Mouse (Mus musculus): ENCODE results near the gene H2-M10.2. TPM values are rescaled to one million over a fixed set of nuclear protein-coding genes. Genes with fewer than 3 reads are reported as not detected.

The H2-M10.2 gene
- polyA plus RNA-seq, 1 experiment from 2014 or later: 0.28 TPM

DNA sequence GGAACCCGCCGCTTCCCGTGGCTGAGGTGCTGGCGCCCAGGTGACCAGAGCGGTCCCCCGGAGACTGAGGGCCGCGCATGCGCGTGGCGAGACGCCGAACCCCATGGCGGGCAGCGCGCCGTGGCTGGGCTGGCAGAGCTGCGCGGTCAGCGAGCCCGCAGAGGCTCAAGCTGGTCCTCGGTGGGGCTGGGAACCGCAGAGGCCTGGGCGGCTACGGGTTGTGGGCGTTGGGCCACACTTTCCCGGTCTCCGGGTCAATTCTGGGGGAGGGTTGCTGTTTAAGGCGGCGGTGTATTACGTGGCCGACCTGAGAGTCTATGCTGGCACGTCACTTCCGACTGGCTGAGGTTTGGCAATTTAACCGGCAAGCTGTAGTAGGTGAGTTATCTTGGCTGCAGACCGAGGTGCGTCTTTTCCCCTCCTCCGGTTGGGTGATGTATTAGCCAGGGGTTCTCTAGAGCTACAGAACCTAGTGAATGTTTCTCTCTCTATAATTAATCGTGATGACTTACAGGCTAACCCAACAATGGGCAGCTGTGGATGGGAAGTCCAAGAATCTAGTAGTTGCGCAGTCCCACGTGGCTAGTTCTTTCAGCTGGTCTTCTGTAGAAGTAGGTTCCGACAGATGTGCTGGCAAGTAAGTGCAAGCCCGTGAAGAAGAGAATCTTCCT is 14.6 kb downstream of the H2-M10.2 start, which contains the start of gene Trim39:
Gene Trim39, minus strand, starts transcription at position 662 of the 671 bp plus-strand sequence.
- Histone ChIP-seq H3K9me3 (no peaks in the 10 kb centered on the region), H3K4me2 (replicated peaks) (peak within 1 kb of the TSS; percentile 96), H3K4me3 (replicated peaks) (peak within 1 kb of the TSS; percentile 89), H3K9ac (replicated peaks) (peak within 1 kb of the TSS; percentile 86), H3K27ac (peak within 1 kb of the TSS; percentile 96), H3K27me3 (no peaks in the 10 kb centered on the region), H3K4me1 (replicated peaks) (peaks cover 40% of the 10 kb centered on the region), H3K36me3 (peaks cover 29% of the 10 kb centered on the region)
- WGBS: 2% methylated on average over 43 of the region's 43 CpGs
- peak; percentile 88 for ATAC-seq

DNA sequence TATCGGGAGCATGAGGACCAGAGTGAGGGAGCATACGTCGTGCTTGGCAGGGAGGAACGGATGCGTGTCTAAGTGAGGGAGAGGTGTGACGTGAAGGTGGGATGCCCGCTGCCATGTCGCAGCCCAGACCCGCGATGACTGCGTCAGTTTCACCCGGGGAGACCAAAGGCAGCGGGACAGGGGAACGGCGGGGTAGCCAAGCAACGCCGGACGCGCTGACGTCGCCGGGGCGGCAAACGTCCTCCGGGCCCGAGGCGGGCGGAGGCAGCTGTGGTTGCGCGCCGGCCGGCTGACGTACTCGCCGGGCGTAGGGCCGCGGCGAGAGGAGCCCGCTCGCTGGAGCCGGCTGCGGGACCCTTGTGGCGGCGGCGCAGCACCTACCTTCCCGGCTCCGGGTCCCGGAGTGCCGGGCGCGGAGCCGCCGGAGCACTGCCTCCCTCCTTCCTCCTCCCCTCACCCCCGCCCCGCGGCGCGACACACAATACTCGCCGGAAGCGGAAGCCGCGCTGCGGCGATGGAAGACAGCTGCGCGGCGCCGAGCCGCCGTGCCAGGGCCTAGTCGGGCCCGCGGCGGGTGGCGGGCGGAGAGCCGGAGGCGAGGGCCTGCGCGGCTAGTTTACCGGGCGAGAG is 15.2 kb downstream of the H2-M10.2 start:
- under 1% methylated on average over 77 of the region's 84 CpGs for WGBS
- H3K9me3 ChIP-seq: no peaks in the 10 kb centered on the region
- peak; percentile 94 for ATAC-seq
- H3K9ac ChIP-seq (replicated peaks): peak overlapping the region; percentile 86
- H3K27ac ChIP-seq: peak overlapping the region; percentile 96
- peaks cover 30% of the 10 kb centered on the region for H3K36me3 ChIP-seq
- H3K4me3 ChIP-seq (replicated peaks): peak overlapping the region; percentile 89
- no peaks in the 10 kb centered on the region for H3K27me3 ChIP-seq
- H3K4me1 ChIP-seq (replicated peaks): peaks cover 40% of the 10 kb centered on the region
- peak overlapping the region; percentile 96 for H3K4me2 ChIP-seq (replicated peaks)

DNA sequence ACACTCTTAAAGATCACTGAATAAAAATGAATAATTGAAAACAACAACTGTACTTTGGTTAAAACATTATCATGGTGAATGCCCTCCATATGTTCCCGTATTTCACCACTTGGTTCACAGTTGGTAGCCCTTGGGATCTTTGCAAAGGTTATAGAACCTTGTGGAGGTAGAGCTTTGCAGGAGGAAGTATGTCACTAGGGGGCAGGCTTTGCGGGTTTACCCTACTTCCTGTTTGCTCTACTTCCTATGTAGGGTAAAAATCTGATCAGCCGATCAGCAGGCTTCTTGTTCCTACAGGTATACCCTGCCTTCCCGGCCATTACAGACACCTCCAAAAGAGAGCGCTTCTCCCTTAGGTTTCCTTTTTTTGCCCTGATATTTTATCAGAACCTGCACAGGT is 20.5 kb downstream of the H2-M10.2 start:
- 77% methylated on average over 5 of the region's 5 CpGs for WGBS
- no peak for ATAC-seq
- H3K9me3 ChIP-seq: no peaks in the 10 kb centered on the region
- H3K4me3 ChIP-seq (replicated peaks): no peak overlapping the region
- peaks cover 11% of the 10 kb centered on the region for H3K4me1 ChIP-seq (replicated peaks)
- H3K36me3 ChIP-seq: peaks cover 75% of the 10 kb centered on the region
- H3K27me3 ChIP-seq: no peaks in the 10 kb centered on the region
- H3K27ac ChIP-seq: no peak overlapping the region
- H3K4me2 ChIP-seq (replicated peaks): no peak overlapping the region
- H3K9ac ChIP-seq (replicated peaks): no peak overlapping the region

GRCm38 (mm10) chr17:36264273-36264925 is 21.9 kb downstream of the H2-M10.2 start:
- Histone ChIP-seq H3K9ac (replicated peaks) (no peak overlapping the region), H3K4me1 (replicated peaks) (no peaks in the 10 kb centered on the region), H3K36me3 (peaks cover 90% of the 10 kb centered on the region), H3K27ac (no peak overlapping the region), H3K4me2 (replicated peaks) (no peak overlapping the region), H3K4me3 (replicated peaks) (no peak overlapping the region), H3K27me3 (no peaks in the 10 kb centered on the region), H3K9me3 (no peaks in the 10 kb centered on the region)
- WGBS: 95% methylated on average over 3 of the region's 3 CpGs
- no peak for ATAC-seq

- H3K27me3 ChIP-seq: no peaks in the 10 kb centered on the region
- H3K4me1 ChIP-seq (replicated peaks): peaks cover 5% of the 10 kb centered on the region
- 93% methylated on average over 9 of the region's 9 CpGs for WGBS
- H3K27ac ChIP-seq: no peak overlapping the region
- no peak overlapping the region for H3K4me2 ChIP-seq (replicated peaks)
- no peak overlapping the region for H3K9ac ChIP-seq (replicated peaks)
- H3K36me3 ChIP-seq: peaks cover 81% of the 10 kb centered on the region
- H3K4me3 ChIP-seq (replicated peaks): no peak overlapping the region
- H3K9me3 ChIP-seq: no peaks in the 10 kb centered on the region
- ATAC-seq: no peak
Observed at GRCm38 (mm10) chr17:36261511-36262166, 24.7 kb downstream of the H2-M10.2 start.

DNA sequence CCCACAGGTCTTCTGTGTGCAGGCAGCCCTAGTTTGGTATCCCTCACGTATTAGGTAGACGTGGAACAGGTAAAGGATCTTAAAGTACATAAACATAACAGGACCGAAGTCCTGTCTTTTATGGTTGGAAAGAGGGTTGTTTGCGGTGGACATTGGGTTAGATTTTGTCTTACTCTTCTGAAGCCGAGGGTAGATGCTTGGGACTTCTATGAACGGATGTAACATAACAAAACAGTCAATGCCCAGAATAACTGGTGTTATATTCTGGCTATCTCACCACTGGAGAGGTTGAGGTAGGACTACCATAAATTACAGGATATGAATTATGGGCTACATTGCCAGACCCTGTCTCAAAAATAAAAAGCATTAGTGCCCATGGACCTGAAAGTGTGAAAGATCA is 28.3 kb downstream of the H2-M10.2 start, which contains the start of gene Rpp21:
Gene Rpp21, minus strand, starts transcription at position 101 of the 400 bp plus-strand sequence.
- ATAC-seq: no peak; the same call in 1 of the 2 replicates

GRCm38 (mm10) chr17:36257241-36257947 is 28.9 kb downstream of the H2-M10.2 start:
- H3K27me3 ChIP-seq: peaks cover 9% of the 10 kb centered on the region
- peak overlapping the region; percentile 79 for H3K9ac ChIP-seq (replicated peaks)
- peak; percentile 98 for ATAC-seq
- WGBS: under 1% methylated on average over 37 of the region's 37 CpGs
- H3K27ac ChIP-seq: peak overlapping the region; percentile 88
- peak overlapping the region; percentile 62 for H3K4me2 ChIP-seq (replicated peaks)
- peak overlapping the region; percentile 82 for H3K4me3 ChIP-seq (replicated peaks)
- peaks cover 50% of the 10 kb centered on the region for H3K36me3 ChIP-seq
- no peaks in the 10 kb centered on the region for H3K9me3 ChIP-seq
- H3K4me1 ChIP-seq (replicated peaks): peaks cover 8% of the 10 kb centered on the region

More for the DNA sequence above, 28.3 kb downstream of the H2-M10.2 start, which contains the start of gene Rpp21:
- Histone ChIP-seq H3K4me1 (replicated peaks) (peaks cover 8% of the 10 kb centered on the region), H3K27me3 (0 out of 2 replicates have a peak, but pooled peaks cover 4% of the 10 kb centered on the region), H3K4me2 (replicated peaks) (peak within 1 kb of the TSS; percentile 62), H3K36me3 (peaks cover 56% of the 10 kb centered on the region), H3K9ac (replicated peaks) (peak within 1 kb of the TSS; percentile 79), H3K9me3 (no peaks in the 10 kb centered on the region), H3K27ac (peak within 1 kb of the TSS; percentile 88), H3K4me3 (replicated peaks) (peak within 1 kb of the TSS; percentile 82)
- 50% methylated on average over 6 of the region's 6 CpGs for WGBS

- H3K4me1 ChIP-seq (replicated peaks): peaks cover 12% of the 10 kb centered on the region
- no peak for ATAC-seq
- H3K4me3 ChIP-seq (replicated peaks): no peak overlapping the region
Observed at GRCm38 (mm10) chr17:36253087-36253600, 33.1 kb downstream of the H2-M10.2 start.

DNA sequence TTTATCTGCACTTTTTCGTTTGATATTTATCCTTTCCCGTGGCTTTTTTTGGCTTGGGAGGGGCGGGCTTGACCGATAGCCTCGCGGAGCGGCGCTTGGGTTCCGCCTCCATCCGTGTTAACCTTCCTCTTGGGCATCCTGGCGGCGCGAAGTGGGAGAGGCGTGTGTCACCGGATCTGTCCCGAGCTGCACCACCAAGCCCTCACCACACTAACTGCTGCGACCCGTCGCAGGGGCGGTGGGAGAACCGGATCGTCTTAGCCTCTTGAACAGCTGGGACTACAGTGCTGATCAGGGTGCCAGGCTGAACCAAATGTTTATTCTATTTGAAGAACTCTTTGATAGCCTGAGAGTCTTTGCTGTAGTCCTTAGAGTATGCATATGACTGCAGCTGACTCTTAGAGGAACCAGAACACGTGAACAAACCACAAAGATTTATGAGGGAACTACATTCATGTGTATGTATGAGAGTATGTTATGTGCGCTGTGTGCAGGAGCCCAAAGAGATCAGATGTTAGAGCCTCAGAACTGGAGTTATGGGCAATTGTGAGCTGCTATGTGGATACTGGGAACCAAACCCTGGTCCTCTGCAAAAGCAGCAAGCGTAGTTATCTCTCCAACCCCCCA is 33.9 kb downstream of the H2-M10.2 start:
- 13% methylated on average over 25 of the region's 25 CpGs for WGBS
- Histone ChIP-seq H3K27ac (no peak overlapping the region), H3K4me3 (replicated peaks) (peak overlapping the region; percentile 12; the same call in 1 of the 2 replicates), H3K4me1 (replicated peaks) (peaks cover 12% of the 10 kb centered on the region), H3K9me3 (no peaks in the 10 kb centered on the region), H3K9ac (replicated peaks) (no peak overlapping the region), H3K27me3 (peaks cover 38% of the 10 kb centered on the region), H3K36me3 (peaks cover 9% of the 10 kb centered on the region; the same call in 1 of the 2 replicates), H3K4me2 (replicated peaks) (peak overlapping the region; percentile 26)
- ATAC-seq: no peak

More at GRCm38 (mm10) chr17:36253087-36253600, 33.1 kb downstream of the H2-M10.2 start:
- no peak overlapping the region for H3K27ac ChIP-seq
- H3K9me3 ChIP-seq: no peaks in the 10 kb centered on the region
- 70% methylated on average over 6 of the region's 6 CpGs for WGBS
- no peak overlapping the region for H3K4me2 ChIP-seq (replicated peaks)
- H3K9ac ChIP-seq (replicated peaks): no peak overlapping the region
- peaks cover 35% of the 10 kb centered on the region for H3K27me3 ChIP-seq
- peaks cover 9% of the 10 kb centered on the region; the same call in 1 of the 2 replicates for H3K36me3 ChIP-seq

DNA sequence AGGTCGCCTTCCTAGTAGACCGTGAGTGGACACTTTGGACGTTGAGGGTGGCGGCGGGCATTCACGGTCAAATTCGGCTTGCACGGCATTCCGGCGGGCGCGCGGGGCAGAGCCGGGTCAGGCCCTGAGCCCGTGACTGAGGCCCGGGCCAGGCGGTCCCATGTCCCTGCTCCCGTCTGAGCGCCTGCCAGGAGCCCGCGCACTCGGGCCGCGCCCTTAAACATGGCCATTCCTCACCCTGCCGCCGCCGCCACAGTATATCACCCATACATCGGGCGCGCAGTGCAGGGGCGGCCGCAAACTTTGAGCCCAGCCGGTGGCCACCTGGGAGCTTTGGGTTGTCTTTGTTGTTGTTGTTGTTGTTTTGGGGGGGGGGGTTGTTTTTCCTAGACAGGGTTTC is 37.4 kb downstream of the H2-M10.2 start:
- no peak for ATAC-seq
- H3K9me3 ChIP-seq: no peaks in the 10 kb centered on the region
- H3K27ac ChIP-seq: no peak overlapping the region
- 38% methylated on average over 33 of the region's 33 CpGs for WGBS
- no peak overlapping the region for H3K4me3 ChIP-seq (replicated peaks)
- 0 out of 2 replicates have a peak, but pooled peaks cover 4% of the 10 kb centered on the region for H3K4me1 ChIP-seq (replicated peaks)
- H3K9ac ChIP-seq (replicated peaks): no peak overlapping the region
- no peak overlapping the region for H3K4me2 ChIP-seq (replicated peaks)
- peaks cover 38% of the 10 kb centered on the region for H3K27me3 ChIP-seq
- no peaks in the 10 kb centered on the region for H3K36me3 ChIP-seq

All from midbrain, embryonic 13.5 days (tissue).